Mouse (Mus musculus) midbrain, embryonic 16.5 days (tissue): ENCODE measurements around the gene Coq9. TPM values are rescaled to one million over a fixed set of nuclear protein-coding genes. Genes with fewer than 3 reads are reported as not detected.
"Not testable (repeated sequence)": the region's sequence is repeated elsewhere in the genome, so short reads cannot be mapped to it uniquely, and the experiment has no call there.

Experiments used
- ATAC-seq: fragments of 200-750 bp; cut with Nextera tagmentation; 2 replicates; pipeline ENCODE4 v1.8.0; 2017; ENCODE audit warnings: moderate TSS enrichment
- H3K27ac ChIP-seq: fragments of 300-500 bp; sonication (generic); 2 replicates; pipeline ENCODE4 v1.5.1; 2014; ENCODE audit warnings: mild to moderate bottlenecking, low read length, mixed read lengths
- H3K27me3 ChIP-seq: fragments of 300-500 bp; sonication (generic); 2 replicates; pipeline ENCODE4 v1.6.1; 2014; ENCODE audit warnings: low read depth, low read length, mixed read lengths; ENCODE audit not compliant: control insufficient read depth, insufficient read depth
- H3K36me3 ChIP-seq: fragments of 300-500 bp; sonication (generic); 2 replicates; pipeline ENCODE4 v1.6.1; 2014; ENCODE audit warnings: mild to moderate bottlenecking, low read length, moderate library complexity, mixed read lengths; ENCODE audit not compliant: control insufficient read depth, insufficient read depth
- H3K4me1 ChIP-seq: fragments of 300-500 bp; sonication (generic); 2 replicates; pipeline ENCODE4 v1.6.1; 2014; ENCODE audit warnings: mild to moderate bottlenecking, low read length, mixed read lengths; ENCODE audit not compliant: control insufficient read depth, insufficient read depth
- H3K4me2 ChIP-seq: fragments of 300-500 bp; sonication (generic); 2 replicates; pipeline ENCODE4 v1.6.1; 2014; ENCODE audit warnings: mild to moderate bottlenecking, low read length, mixed read lengths
- H3K4me3 ChIP-seq: fragments of 300-500 bp; sonication (generic); 2 replicates; pipeline ENCODE4 v1.5.1; 2014; ENCODE audit warnings: low read depth, mild to moderate bottlenecking, low read length, moderate library complexity, mixed read lengths
- H3K9ac ChIP-seq: fragments of 300-500 bp; sonication (generic); 2 replicates; pipeline ENCODE4 v1.6.1; 2014; ENCODE audit warnings: low read depth, low read length, mixed read lengths
- H3K9me3 ChIP-seq: fragments of 300-500 bp; sonication (generic); replicated peaks from 2 replicates; pipeline ENCODE4 v1.6.1; 2014; ENCODE audit warnings: mild to moderate bottlenecking, low read length, mixed read lengths; ENCODE audit not compliant: control insufficient read depth, poor library complexity, severe bottlenecking
- WGBS: fragments of 180-500 bp; shearing (Covaris S2); extraction: QIAGEN DNeasy Blood & Tissue Kit; methylation state at CpG from one replicate; pipeline ENCODE4 v1.1.7; 2014; 5-methylcytosine and 5-hydroxymethylcytosine counted together
- polyA plus RNA-seq: library from polyadenylated mRNA; unstranded; fragments of >200 nt; fragmentation: Nextera tagmentation; extraction: Ambion mirVana; gene quantifications from 2 replicates; pipeline ENCODE4 v1.2.1, GENCODE M21; 2015

Gene Coq9
- polyA plus RNA-seq, 1 experiment from 2014 or later: 61.2 TPM

DNA sequence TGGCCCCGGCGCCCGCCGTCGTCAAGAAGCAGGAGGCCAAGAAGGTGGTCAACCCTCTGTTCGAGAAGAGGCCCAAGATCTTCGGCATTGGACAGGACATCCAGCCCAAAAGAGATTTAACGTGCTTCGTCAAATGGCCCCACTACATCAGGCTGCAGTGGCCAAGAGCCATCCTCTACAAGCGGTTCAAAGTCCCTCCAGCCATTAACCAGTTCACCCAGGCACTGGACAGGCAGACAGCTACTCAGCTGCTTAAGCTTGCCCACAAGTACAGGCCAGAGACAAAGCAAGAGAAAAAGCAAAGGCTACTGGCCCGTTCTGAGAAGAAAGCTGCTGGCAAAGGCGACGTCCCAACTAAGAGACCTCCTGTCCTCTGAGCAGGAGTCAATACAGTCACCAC lies 2.4 kb upstream of the Coq9 start:
- not testable (repeated sequence) for H3K4me2 ChIP-seq, ATAC-seq, H3K27me3 ChIP-seq, H3K27ac ChIP-seq, H3K9me3 ChIP-seq, H3K36me3 ChIP-seq, H3K4me3 ChIP-seq, H3K9ac ChIP-seq
- peaks cover 12% of the 10 kb centered on the region for H3K4me1 ChIP-seq
- 95% methylated on average over 13 of the region's 13 CpGs for WGBS

DNA sequence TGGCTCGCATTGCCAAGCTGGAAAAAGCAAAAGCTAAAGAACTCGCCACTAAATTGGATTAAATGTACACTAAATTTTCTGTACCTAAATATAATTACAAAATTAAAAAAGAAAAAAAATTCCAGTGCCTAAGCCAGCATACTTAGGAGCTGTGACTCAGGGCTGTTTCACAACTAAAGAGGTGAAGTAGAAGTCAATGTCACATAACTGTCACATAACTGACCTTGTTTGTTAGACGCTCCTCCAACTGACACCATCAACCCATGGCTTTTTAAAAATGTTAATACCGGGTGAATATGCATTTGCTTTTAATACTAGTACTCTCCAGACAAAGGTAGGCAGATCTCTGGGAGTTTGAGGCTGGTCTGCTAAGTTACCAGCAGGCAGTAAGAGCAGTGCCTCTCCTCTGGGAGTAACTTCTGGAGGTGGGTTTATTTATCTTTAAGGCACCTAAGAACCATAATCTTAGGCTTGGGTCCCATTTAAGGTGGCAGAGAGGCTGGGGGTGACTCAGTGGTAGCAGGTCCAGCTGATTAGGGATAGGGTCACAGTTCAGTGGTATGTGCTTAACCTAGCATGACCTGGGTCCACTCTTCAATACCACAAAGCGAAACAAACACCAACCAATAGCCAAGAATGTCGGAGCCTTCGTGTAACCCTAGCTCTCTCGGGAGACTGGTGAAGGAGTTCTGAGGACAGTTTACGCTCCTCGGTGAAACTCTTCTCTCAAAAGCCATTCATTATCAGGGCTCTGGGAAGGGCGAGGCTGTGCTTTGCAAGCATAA lies 1.5 kb upstream of the Coq9 start:
- Histone ChIP-seq H3K4me1 (peaks cover 12% of the 10 kb centered on the region), H3K4me2 (peak overlapping the region; percentile 94), H3K9me3 (no peaks in the 10 kb centered on the region), H3K27me3 (no peaks in the 10 kb centered on the region), H3K36me3 (peaks cover 2% of the 10 kb centered on the region), H3K9ac (no peak overlapping the region), H3K27ac (no peak overlapping the region), H3K4me3 (peak overlapping the region; percentile 94; the same call in 1 of the 2 replicates)
- no peak for ATAC-seq
- WGBS: 78% methylated on average over 11 of the region's 11 CpGs

GRCm38 (mm10) chr8:94838600-94838999 lies 479 bp downstream of the Coq9 start:
- Histone ChIP-seq H3K27me3 (no peaks in the 10 kb centered on the region), H3K27ac (peak overlapping the region; percentile 95), H3K9ac (peak overlapping the region; percentile 93), H3K36me3 (no peaks in the 10 kb centered on the region), H3K4me2 (peak overlapping the region; percentile 66), H3K9me3 (no peaks in the 10 kb centered on the region), H3K4me1 (peaks cover 12% of the 10 kb centered on the region), H3K4me3 (peak overlapping the region; percentile 94)
- peak; percentile 73 for ATAC-seq
- WGBS: under 1% methylated on average over 24 of the region's 24 CpGs

DNA sequence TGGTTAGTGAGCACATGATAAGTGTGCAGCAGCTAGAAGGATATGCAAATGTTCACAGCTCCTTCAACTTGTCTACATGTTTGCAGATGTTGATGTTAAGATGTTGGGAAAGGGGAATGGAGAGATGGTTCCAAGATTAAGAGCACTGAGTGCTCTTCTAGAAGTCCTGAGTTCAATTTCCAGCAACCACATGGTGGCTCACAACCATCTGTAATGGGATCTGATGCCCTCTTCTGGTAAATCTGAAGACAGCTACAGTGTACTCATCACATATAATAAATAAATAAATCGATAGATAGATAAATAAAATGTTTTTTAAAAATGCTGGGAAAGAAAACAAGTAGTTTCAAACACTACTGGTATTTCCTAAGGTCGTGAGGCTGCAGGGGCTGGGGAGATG lies 3.1 kb downstream of the Coq9 start:
- H3K4me3 ChIP-seq: no peak overlapping the region
- no peak for ATAC-seq
- peaks cover 12% of the 10 kb centered on the region for H3K4me1 ChIP-seq
- no peak overlapping the region for H3K9ac ChIP-seq
- H3K27ac ChIP-seq: no peak overlapping the region
- no peaks in the 10 kb centered on the region for H3K27me3 ChIP-seq
- 47% methylated on average over 2 of the region's 2 CpGs for WGBS
- no peak overlapping the region for H3K4me2 ChIP-seq
- no peaks in the 10 kb centered on the region for H3K9me3 ChIP-seq
- H3K36me3 ChIP-seq: 0 out of 2 replicates have a peak, but pooled peaks cover 3% of the 10 kb centered on the region

- WGBS: 97% methylated on average over 5 of the region's 5 CpGs
- Histone ChIP-seq H3K4me1 (no peaks in the 10 kb centered on the region), H3K4me2 (no peak overlapping the region), H3K9ac (no peak overlapping the region), H3K9me3 (no peaks in the 10 kb centered on the region), H3K4me3 (no peak overlapping the region), H3K27me3 (no peaks in the 10 kb centered on the region), H3K27ac (no peak overlapping the region), H3K36me3 (peaks cover 33% of the 10 kb centered on the region)
- ATAC-seq: no peak
Measured at GRCm38 (mm10) chr8:94850049-94850448, 11.9 kb downstream of the Coq9 start.

DNA sequence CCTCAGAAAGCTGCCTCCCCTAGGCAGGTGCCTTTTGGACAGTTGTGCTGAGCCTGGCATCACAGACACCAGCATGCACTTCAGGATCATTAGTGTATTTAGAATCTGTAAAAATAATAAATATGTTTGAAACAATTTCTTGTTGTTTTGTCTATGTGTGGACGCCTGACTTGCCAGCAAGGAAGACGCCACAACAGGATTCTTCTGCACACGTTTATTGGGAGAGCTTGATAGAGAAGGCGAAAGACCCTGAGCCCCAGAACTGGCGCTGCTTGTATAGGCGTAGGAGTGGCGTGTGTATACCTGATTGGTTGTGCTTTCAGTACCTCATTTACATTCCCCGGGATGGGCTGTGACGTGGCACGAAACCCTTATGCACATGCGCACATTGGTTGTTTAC lies 16.6 kb downstream of the Coq9 start:
- H3K27ac ChIP-seq, H3K27me3 ChIP-seq, H3K9ac ChIP-seq, H3K4me3 ChIP-seq, H3K9me3 ChIP-seq, H3K4me2 ChIP-seq, ATAC-seq: not testable (repeated sequence)
- Histone ChIP-seq H3K36me3 (peaks cover 28% of the 10 kb centered on the region), H3K4me1 (peaks cover 17% of the 10 kb centered on the region)
- 90% methylated on average over 11 of the region's 11 CpGs for WGBS

- Histone ChIP-seq H3K4me1 (peaks cover 18% of the 10 kb centered on the region), H3K9ac (no peak overlapping the region; the same call in 1 of the 2 replicates), H3K4me3 (no peak overlapping the region), H3K4me2 (0 out of 2 replicates have a peak overlapping the region, but pooled peaks have one; percentile 17), H3K27ac (no peak overlapping the region), H3K9me3 (no peaks in the 10 kb centered on the region), H3K27me3 (no peaks in the 10 kb centered on the region), H3K36me3 (peaks cover 18% of the 10 kb centered on the region)
- ATAC-seq: no peak; the same call in 1 of the 2 replicates
- WGBS: 30% methylated on average over 5 of the region's 5 CpGs
Measured at GRCm38 (mm10) chr8:94857011-94857345, 18.9 kb downstream of the Coq9 start.

DNA sequence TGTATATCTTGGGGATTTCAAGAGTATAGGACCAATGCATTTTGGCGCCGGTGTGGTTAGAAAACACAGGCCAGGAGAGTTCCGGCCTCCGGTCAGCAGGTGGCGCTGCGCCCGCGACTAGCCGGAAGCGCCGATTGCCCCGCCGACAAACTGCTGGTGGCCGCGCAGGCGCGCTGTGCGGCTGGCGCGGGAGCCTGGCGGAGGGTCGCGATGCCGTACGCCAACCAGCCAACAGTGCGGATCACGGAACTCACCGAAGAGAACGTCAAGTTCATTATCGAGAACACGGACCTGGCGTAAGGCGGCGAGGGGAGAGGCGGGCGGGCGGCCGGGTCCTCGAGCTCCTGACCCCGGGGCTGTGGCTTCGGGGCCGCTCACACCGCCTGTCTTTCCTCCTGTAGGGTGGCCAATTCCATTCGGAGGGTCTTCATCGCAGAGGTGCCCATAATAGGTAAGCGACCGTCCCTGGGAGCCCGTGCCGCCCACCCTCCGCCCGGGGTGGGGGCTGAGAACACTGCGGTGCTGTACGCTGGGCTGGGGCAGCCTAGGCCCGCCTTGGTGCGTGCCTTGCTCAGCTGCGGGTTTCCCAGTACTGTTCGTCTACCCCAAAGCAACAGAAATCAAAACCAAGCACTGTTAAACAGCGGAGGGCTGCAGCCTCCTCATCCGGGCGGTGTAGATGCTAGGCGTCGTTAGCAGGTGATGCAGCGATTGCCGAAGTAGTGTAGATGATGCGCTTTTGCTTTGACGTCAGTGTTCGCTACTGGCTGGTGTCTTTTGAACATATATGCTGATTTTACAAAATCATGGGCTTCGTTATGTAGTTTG lies 19.4 kb downstream of the Coq9 start, which contains the start of gene Polr2c:
Gene Polr2c, plus strand, starts transcription at position 105 of the 828 bp plus-strand sequence.
- Histone ChIP-seq H3K27me3 (no peaks in the 10 kb centered on the region), H3K9ac (peak within 1 kb of the TSS; percentile 94), H3K4me3 (peak within 1 kb of the TSS; percentile 95), H3K36me3 (peaks cover 18% of the 10 kb centered on the region), H3K4me2 (peak within 1 kb of the TSS; percentile 94), H3K4me1 (peaks cover 18% of the 10 kb centered on the region), H3K27ac (peak within 1 kb of the TSS; percentile 79), H3K9me3 (no peaks in the 10 kb centered on the region)
- WGBS: under 1% methylated on average over 68 of the region's 68 CpGs
- peak; percentile 85 for ATAC-seq
